Mouse (Mus musculus): Measurements from ENCODE around the gene Disc1.

- TF ChIP-seq CTCF (IDR thresholded peaks at IDR 0.05; ENCODE audit: extremely low read depth, insufficient read depth, insufficient read length, insufficient replicate concordance) (no peak), POLR2A (IDR thresholded peaks at IDR 0.05; ENCODE audit: low read depth, low read length) (no peak)
These were observed 8.2 kb upstream of the Disc1 start for GRCm38 (mm10) chr8:125045760-125046159.
